Mouse (Mus musculus) liver, postnatal 0 days (tissue): Measurements from ENCODE around the gene Chn1. TPM values are rescaled to one million over a fixed set of nuclear protein-coding genes. Genes with fewer than 3 reads are reported as not detected.

Experiments
- ATAC-seq: fragments of 200-750 bp; cut with Nextera tagmentation; 2 replicates; pipeline ENCODE4 v1.8.0; 2017; ENCODE audit warnings: mild to moderate bottlenecking, moderate library complexity
- DNase-seq: peaks from one replicate; pipeline ENCODE4 v3.0.0-alpha.2; 2016
- H3K27ac ChIP-seq: fragments of 300-500 bp; sonication (generic); 2 replicates; pipeline ENCODE4 v1.5.1; 2014; ENCODE audit warnings: antibody characterized with exemption, moderate library complexity, mild to moderate bottlenecking, low read depth
- H3K27me3 ChIP-seq: fragments of 300-500 bp; sonication (generic); 2 replicates; pipeline ENCODE4 v1.6.1; 2014; ENCODE audit warnings: low read length, control low read depth, mixed read lengths; ENCODE audit not compliant: insufficient read depth
- H3K36me3 ChIP-seq: fragments of 300-500 bp; sonication (generic); replicated peaks from 2 replicates; pipeline ENCODE4 v1.6.1; 2014; ENCODE audit warnings: mild to moderate bottlenecking, control low read depth, low read length, moderate library complexity, mixed read lengths; ENCODE audit not compliant: insufficient read depth
- H3K4me1 ChIP-seq: fragments of 300-500 bp; sonication (generic); 2 replicates; pipeline ENCODE4 v1.6.1; 2014; ENCODE audit warnings: antibody characterized with exemption, mild to moderate bottlenecking, control low read depth; ENCODE audit not compliant: insufficient read depth
- H3K4me2 ChIP-seq: fragments of 300-500 bp; sonication (generic); 2 replicates; pipeline ENCODE4 v1.6.1; 2014; ENCODE audit warnings: low read depth, mild to moderate bottlenecking, low read length, moderate library complexity, mixed read lengths
- H3K4me3 ChIP-seq: fragments of 300-500 bp; sonication (generic); 2 replicates; pipeline ENCODE4 v1.5.1; 2014; ENCODE audit warnings: low read depth, low read length
- H3K9ac ChIP-seq: fragments of 300-500 bp; sonication (generic); replicated peaks from 2 replicates; pipeline ENCODE4 v1.6.1; 2014; ENCODE audit warnings: mild to moderate bottlenecking, moderate library complexity
- H3K9me3 ChIP-seq: fragments of 300-500 bp; sonication (generic); 2 replicates; pipeline ENCODE4 v1.6.1; 2016; ENCODE audit warnings: mild to moderate bottlenecking, control low read depth, low read length, mixed read lengths
- CTCF ChIP-seq: sonication (generic); IDR thresholded peaks from 2 replicates; pipeline ENCODE4 v1.5.1; 2016; ENCODE audit warnings: antibody characterized with exemption, low read depth
- EP300 ChIP-seq: IDR thresholded peaks from 2 replicates; pipeline ENCODE4 v1.6.1; 2016; ENCODE audit warnings: antibody characterized with exemption, low read depth, mild to moderate bottlenecking
- WGBS: fragments of 180-500 bp; shearing (Covaris S2); extraction: QIAGEN DNeasy Blood & Tissue Kit; methylation state at CpG from one replicate; pipeline ENCODE4 v1.1.7; 2014; ENCODE audit not compliant: insufficient replicate concordance; 5-methylcytosine and 5-hydroxymethylcytosine counted together
- polyA plus RNA-seq: library from polyadenylated mRNA; unstranded; fragments of >200 nt; fragmentation: Nextera tagmentation; extraction: Ambion mirVana; gene quantifications from 2 replicates; pipeline ENCODE4 v1.2.1, GENCODE M21; 2015

The Chn1 gene
- polyA plus RNA-seq, 1 experiment from 2014 or later, result 0.26 TPM

DNA sequence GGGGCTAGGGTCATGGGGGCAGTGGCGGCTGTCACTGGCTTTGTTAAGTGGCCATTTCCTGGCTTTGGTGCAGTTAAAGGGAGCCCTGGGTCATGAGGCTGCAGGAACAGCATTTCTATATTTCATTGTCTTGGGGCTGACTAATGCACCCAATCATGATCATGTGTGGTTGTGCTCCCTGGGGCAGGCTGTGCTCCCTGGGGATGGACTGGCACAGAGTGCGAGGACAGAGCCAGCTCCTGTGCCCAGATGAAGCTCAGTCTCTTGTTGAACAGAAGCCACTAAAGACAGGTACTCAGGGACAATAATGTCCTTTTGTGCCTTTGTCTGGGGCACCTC lies 182.1 kb downstream of the Chn1 start:
- no peaks in the 10 kb centered on the region for H3K9me3 ChIP-seq
- WGBS, result 68% methylated on average over 2 of the region's 2 CpGs
- H3K9ac ChIP-seq, result no peak overlapping the region
- H3K4me3 ChIP-seq, result no peak overlapping the region
- no peaks in the 10 kb centered on the region for H3K36me3 ChIP-seq
- H3K27me3 ChIP-seq, result no peaks in the 10 kb centered on the region
- DNase-seq (no peak), ATAC-seq (no peak)
- no peak for TF ChIP-seq CTCF
- TF ChIP-seq EP300, result no peak
- H3K27ac ChIP-seq, result no peak overlapping the region
- no peak overlapping the region for H3K4me2 ChIP-seq
- 0 out of 2 replicates have a peak, but pooled peaks cover 3% of the 10 kb centered on the region for H3K4me1 ChIP-seq

DNA sequence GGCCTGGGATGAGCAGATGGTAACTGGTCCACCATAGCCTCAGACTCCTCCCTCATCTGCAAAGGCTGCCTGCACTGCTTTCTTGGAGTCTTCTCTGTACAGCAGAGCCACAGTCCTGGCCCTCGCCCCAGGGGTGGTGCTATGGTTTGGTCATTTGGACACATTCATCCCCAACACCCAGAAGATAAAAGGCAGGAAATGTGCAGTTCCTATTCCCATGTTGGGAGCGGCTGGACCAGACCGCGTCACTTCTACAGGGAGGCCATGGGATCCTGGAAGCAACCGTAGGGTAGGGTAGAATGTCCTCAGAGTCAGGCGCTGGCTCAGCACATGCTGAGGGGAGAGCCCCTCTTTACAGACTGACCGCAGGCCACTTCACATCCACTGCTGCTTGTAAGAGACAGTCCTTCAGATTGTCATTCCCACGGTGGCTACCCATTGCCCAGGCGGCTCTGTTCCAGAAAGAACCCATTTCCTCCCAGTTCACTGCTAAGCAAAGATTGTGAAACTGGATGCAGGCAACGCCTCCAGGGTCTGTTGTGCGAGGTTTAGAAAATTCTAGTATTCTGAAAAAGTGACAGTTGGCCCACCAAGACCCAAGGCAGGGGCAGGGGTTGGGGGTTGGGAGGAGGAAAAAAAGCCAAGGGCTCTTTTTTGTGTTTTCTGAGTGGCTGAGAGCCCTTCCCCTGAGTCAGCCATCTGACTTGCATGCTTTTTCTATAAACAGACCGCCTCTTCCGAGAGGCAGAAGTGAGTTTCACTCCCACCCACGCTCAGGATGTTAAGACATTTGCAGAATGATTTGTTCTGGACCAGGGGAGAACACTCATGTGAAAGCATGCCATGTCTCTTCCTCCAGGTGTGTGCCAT lies 182.7 kb downstream of the Chn1 start:
- WGBS, result 48% methylated on average over 14 of the region's 14 CpGs
- H3K36me3 ChIP-seq, result no peaks in the 10 kb centered on the region
- H3K4me2 ChIP-seq, result peak overlapping the region; percentile 16
- H3K9me3 ChIP-seq, result no peaks in the 10 kb centered on the region
- 0 out of 2 replicates have a peak, but pooled peaks cover 3% of the 10 kb centered on the region for H3K4me1 ChIP-seq
- no peak overlapping the region for H3K27ac ChIP-seq
- H3K9ac ChIP-seq, result no peak overlapping the region
- H3K4me3 ChIP-seq, result no peak overlapping the region
- no peak; the same call in 1 of the 2 replicates for ATAC-seq
- H3K27me3 ChIP-seq, result no peaks in the 10 kb centered on the region
- no peak for DNase-seq
- TF ChIP-seq EP300, result no peak
- TF ChIP-seq CTCF, result no peak

DNA sequence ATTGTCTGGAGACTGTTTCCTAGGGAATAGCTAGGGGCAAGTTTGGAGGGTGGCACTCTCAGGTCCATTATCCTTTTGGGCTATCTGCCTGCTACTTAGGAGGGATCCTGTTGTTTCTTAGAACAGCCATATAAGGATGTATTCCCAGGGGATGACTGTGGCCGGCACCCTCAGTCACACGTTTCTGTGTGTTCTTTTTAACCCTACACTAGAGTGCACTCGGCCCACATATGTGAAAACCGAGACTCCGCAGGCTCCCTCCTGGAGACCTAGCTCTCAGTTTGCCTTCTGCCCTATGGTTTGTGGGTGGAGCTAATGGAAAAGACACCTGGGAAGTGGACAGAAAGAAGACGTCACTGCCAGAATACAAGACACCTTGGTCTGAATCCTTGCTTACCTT lies 183.9 kb downstream of the Chn1 start:
- Histone ChIP-seq H3K27me3 (0 out of 2 replicates have a peak, but pooled peaks cover 2% of the 10 kb centered on the region), H3K4me3 (no peak overlapping the region), H3K36me3 (no peaks in the 10 kb centered on the region), H3K9ac (no peak overlapping the region), H3K4me2 (no peak overlapping the region), H3K9me3 (no peaks in the 10 kb centered on the region), H3K4me1 (0 out of 2 replicates have a peak, but pooled peaks cover 3% of the 10 kb centered on the region), H3K27ac (no peak overlapping the region)
- 50% methylated on average over 6 of the region's 6 CpGs for WGBS
- ATAC-seq, result no peak
- no peak for DNase-seq
- TF ChIP-seq CTCF (no peak), EP300 (no peak)

DNA sequence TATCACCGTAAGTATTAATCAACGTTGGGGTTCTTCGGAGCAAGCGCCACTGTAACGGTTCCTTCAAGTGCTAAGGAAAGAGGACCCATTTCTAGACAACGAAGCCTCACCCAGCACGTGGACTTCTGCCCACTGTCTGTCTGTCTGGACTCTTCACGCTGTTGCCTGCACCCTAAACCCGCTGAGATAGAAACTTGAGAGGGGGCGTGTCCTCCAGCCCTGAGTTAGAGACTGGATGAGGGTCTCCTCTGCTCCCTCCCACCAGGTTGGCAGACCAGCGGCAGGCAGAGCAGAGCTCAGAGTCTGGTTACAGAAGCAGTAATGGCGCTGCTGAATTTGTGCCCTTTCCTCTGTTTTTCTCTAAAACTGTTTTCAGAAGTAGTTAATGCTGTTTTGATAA lies 185.0 kb downstream of the Chn1 start:
- Histone ChIP-seq H3K27ac (no peak overlapping the region), H3K36me3 (no peaks in the 10 kb centered on the region), H3K4me3 (no peak overlapping the region), H3K9ac (no peak overlapping the region), H3K4me2 (no peak overlapping the region), H3K4me1 (0 out of 2 replicates have a peak, but pooled peaks cover 3% of the 10 kb centered on the region), H3K9me3 (no peaks in the 10 kb centered on the region), H3K27me3 (0 out of 2 replicates have a peak, but pooled peaks cover 5% of the 10 kb centered on the region)
- 19% methylated on average over 12 of the region's 12 CpGs for WGBS
- no peak for DNase-seq
- no peak for TF ChIP-seq EP300
- no peak for TF ChIP-seq CTCF
- ATAC-seq, result no peak

DNA sequence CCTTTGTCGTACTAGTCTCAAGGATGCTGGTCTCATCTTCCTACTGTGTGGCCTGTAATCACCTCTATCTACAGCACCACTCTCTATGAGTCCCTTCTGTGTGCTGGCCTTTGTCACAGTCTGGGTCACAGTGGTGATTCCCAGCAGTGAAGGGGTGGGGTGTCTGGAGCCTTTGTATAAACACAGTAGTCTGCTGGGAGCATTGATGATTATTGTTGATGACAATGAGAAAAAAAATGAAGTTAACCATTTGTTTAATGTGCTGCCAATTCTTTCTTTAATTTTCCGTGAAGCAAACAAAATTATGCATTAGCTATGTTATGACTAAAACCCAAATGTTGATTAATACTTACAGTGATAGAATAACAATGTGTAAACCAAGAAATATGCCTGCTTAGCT lies 186.2 kb downstream of the Chn1 start:
- H3K27me3 ChIP-seq, result 0 out of 2 replicates have a peak, but pooled peaks cover 5% of the 10 kb centered on the region
- H3K9ac ChIP-seq, result no peak overlapping the region
- H3K4me3 ChIP-seq, result no peak overlapping the region
- WGBS, result 56% methylated on average over 2 of the region's 2 CpGs
- no peak overlapping the region for H3K27ac ChIP-seq
- no peak for DNase-seq
- no peaks in the 10 kb centered on the region for H3K36me3 ChIP-seq
- ATAC-seq, result no peak
- H3K9me3 ChIP-seq, result no peaks in the 10 kb centered on the region
- H3K4me1 ChIP-seq, result 0 out of 2 replicates have a peak, but pooled peaks cover 3% of the 10 kb centered on the region
- no peak overlapping the region for H3K4me2 ChIP-seq
- TF ChIP-seq EP300 (no peak), CTCF (no peak)

DNA sequence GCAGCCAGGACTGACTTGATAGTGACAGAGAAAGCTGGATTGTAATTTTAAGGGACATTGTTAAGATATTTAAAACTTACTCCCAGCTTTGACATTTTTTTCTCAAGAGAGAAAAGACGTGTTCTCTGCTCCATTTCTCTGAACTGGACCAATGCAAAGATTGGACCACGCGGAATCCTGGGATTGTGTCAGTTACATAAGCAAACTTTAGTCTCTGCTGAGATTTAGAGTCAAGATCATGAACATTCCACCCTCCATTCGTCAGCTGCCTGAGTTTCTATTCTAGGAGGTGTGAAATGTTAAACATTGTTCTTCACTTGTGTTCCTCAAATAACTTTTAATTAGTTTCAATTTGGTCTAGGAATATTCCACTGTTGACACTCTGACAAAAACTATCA lies 188.0 kb downstream of the Chn1 start:
- Histone ChIP-seq H3K36me3 (no peaks in the 10 kb centered on the region), H3K9ac (no peak overlapping the region), H3K4me3 (no peak overlapping the region), H3K4me2 (no peak overlapping the region), H3K4me1 (0 out of 2 replicates have a peak, but pooled peaks cover 2% of the 10 kb centered on the region), H3K27ac (no peak overlapping the region), H3K27me3 (0 out of 2 replicates have a peak, but pooled peaks cover 5% of the 10 kb centered on the region), H3K9me3 (no peaks in the 10 kb centered on the region)
- ATAC-seq (no peak), DNase-seq (no peak)
- 57% methylated on average over 4 of the region's 4 CpGs for WGBS
- no peak for TF ChIP-seq CTCF
- TF ChIP-seq EP300, result no peak
